Mouse (Mus musculus): ENCODE measurements around the gene Ambn. TPM values are rescaled to one million over a fixed set of nuclear protein-coding genes. Genes with fewer than 3 reads are reported as not detected.

Gene Ambn
- not detected in 2 replicates for polyA plus RNA-seq (2012; rRNA removed)

GRCm38 (mm10) chr5:88455691-88456090 is at the start of gene Ambn:
Gene Ambn, plus strand, starts transcription at chr5:88455991.

GRCm38 (mm10) chr5:88487675-88488074 is 31.9 kb downstream of the Ambn start, which contains the start of gene Enam:
Gene Enam, plus strand, starts transcription at chr5:88487975.

Other genes starting within 250 kb of the Ambn start
- not detected in 2 replicates for gene Gm7714, start 187.1 kb upstream of the Ambn start, polyA plus RNA-seq (2012; rRNA removed)
- gene Prol1, start 138.7 kb upstream of the Ambn start, polyA plus RNA-seq (2012; rRNA removed) = not detected in 2 replicates
- gene Amtn, start 79.9 kb upstream of the Ambn start, polyA plus RNA-seq (2012; rRNA removed) = not detected in 2 replicates
- not detected in 2 replicates for gene Enam, start 32.0 kb downstream of the Ambn start, polyA plus RNA-seq (2012; rRNA removed)
- 5.5 and 9.5 TPM in 2 replicates for gene Jchain, start 71.9 kb downstream of the Ambn start, polyA plus RNA-seq (2012; rRNA removed)
- gene Utp3, start 98.5 kb downstream of the Ambn start, polyA plus RNA-seq (2012; rRNA removed) = 9.3 and 10.7 TPM in 2 replicates
- 8.6 and 10.3 TPM in 2 replicates for gene Rufy3, start 109.0 kb downstream of the Ambn start, polyA plus RNA-seq (2012; rRNA removed)
- 57.0 and 87.3 TPM in 2 replicates for gene Grsf1, start 220.2 kb downstream of the Ambn start, polyA plus RNA-seq (2012; rRNA removed)